Mouse (Mus musculus) embryonic stem cell, embryonic (primary cell): ENCODE data around the gene Fndc11.

Source experiments
- CTCF ChIA-PET, 4 experiments: fragments of 300-600 bp in 2 of 4; fragments of 350-600 bp in 2 of 4; sonication (Branson Sonifier 250); formaldehyde crosslinking; loops; one replicate each; lab custom pipeline; 2022; ENCODE audit warnings: inconsistent platforms in 2 of 4; lab: Charles Lee
- POLR2A ChIA-PET, 4 experiments: fragments of 300-600 bp in 2 of 4; fragments of 350-600 bp in 2 of 4; sonication (Branson Sonifier 250); formaldehyde crosslinking; loops; one replicate each; lab custom pipeline; 2022; ENCODE audit warnings: antibody characterized with exemption in 4 of 4, inconsistent platforms in 1 of 4; lab: Charles Lee

Gene Fndc11

DNA sequence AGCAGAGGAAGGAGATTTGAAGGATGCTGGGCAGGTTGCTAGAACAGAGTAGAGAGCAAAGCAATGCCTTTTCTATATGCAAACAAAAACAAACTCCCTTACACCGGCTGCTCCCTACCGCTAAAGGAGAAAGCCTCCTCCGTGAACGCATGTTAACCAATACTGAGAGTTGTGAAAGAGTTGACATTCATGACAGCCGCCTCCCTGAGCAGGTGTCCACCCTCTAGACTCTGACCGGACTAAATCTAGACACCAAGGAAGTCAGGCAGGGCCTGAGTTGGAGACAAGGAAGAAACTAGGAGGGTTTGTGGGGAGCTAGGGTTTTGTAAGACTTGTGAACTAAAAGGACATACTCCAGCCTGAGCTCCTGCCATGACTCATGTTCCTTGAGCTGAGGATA is 16.9 kb upstream of the Fndc11 start:
- ChIA-PET POLR2A (interaction anchor here in 2 of 4 experiments (0.6 to 1.4 kb wide), 4 partner anchors 9 to 74 kb away, joined by 3 to 4 read pairs (median 3); partner anchors contain the start of gene Ppdpf (in 1 of the 2)), CTCF (interaction anchor here in 1 of 4 experiments (0.6 kb wide), 2 partner anchors 39 to 47 kb away, joined by 3 to 4 read pairs; partner anchors contain the start of gene Helz2)

DNA sequence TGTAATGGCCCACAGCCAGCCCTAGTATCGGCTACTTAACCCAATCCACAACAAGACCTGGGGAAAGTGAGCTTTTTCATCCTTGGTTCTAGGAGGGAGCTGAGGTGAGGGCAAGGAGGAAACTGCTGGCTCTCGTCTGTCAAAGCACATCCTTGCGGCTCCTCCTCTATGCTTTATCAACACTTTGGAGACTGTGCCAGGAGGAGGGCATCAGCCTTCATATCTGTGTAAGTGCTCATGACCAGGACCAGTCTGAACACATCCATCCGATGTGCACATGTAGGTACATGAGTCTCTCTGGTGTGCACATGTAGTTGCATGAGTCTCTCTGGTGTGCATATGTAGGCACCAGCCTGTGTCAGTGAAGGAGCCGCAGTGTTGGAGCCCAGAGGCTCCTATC is 14.1 kb upstream of the Fndc11 start:
- ChIA-PET CTCF (no interaction called here), POLR2A (interaction anchor here in 1 of 4 experiments (0.9 kb wide), 1 partner anchor 27 kb away, joined by 3 read pairs; no protein-coding TSS in a partner anchor)

- CTCF ChIA-PET, result no interaction called here
Measured at GRCm38 (mm10) chr2:181206118-181206517, 13.7 kb upstream of the Fndc11 start.

GRCm38 (mm10) chr2:181212389-181213020 is 7.3 kb upstream of the Fndc11 start:
- POLR2A ChIA-PET, result interaction anchor here in 3 of 4 experiments (0.7 to 5.0 kb wide), 11 partner anchors 9 to 107 kb away, joined by 3 to 34 read pairs (median 5); partner anchors contain the start of genes Ppdpf (in 2 of the 3), Fndc11 (in 1 of the 3), Ptk6 (in 1 of the 3) and Rtel1 (in 1 of the 3)
- CTCF ChIA-PET, result interaction anchor here (0.8 to 1.5 kb wide), 8 partner anchors 13 to 95 kb away, joined by 3 to 5 read pairs (median 3); partner anchors contain the start of gene Ppdpf (in 2 of the 4)

More at GRCm38 (mm10) chr2:181206118-181206517, 13.7 kb upstream of the Fndc11 start:
- POLR2A ChIA-PET, result interaction anchor here in 1 of 4 experiments (0.9 kb wide), 1 partner anchor 27 kb away, joined by 3 read pairs; no protein-coding TSS in a partner anchor

GRCm38 (mm10) chr2:181213021-181213445 is 6.8 kb upstream of the Fndc11 start, which contains the start of gene Srms:
Srms (minus strand) TSS chr2:181213185.
- CTCF ChIA-PET, result interaction anchor here (0.6 to 1.5 kb wide), 11 partner anchors 12 to 468 kb away, joined by 3 to 5 read pairs (median 3); partner anchors contain the start of gene Ppdpf (in 3 of the 4)
- POLR2A ChIA-PET, result interaction anchor here in 3 of 4 experiments (0.6 to 5.0 kb wide), 15 partner anchors 9 to 107 kb away, joined by 3 to 34 read pairs (median 4); partner anchors contain the start of genes Ppdpf (in 2 of the 3), Fndc11 (in 1 of the 3) and Rtel1 (in 1 of the 3)

- POLR2A ChIA-PET, result no interaction called here
- CTCF ChIA-PET, result no interaction called here
Measured at GRCm38 (mm10) chr2:181216037-181216436, 3.8 kb upstream of the Fndc11 start.

- ChIA-PET POLR2A (interaction anchor here (0.7 to 5.2 kb wide), 20 partner anchors 7 to 382 kb away, joined by 3 to 42 read pairs (median 6); partner anchors contain the start of genes Ppdpf (in 3 of the 4), Dnajc5 (in 1 of the 4), Rtel1 (in 1 of the 4) and Srms (in 1 of the 4)), CTCF (interaction anchor here in 3 of 4 experiments (0.6 to 2.1 kb wide), 7 partner anchors 10 to 353 kb away, joined by 3 to 17 read pairs (median 3); partner anchors contain the start of gene Ppdpf (in 2 of the 3))
Measured at GRCm38 (mm10) chr2:181218881-181219485, 830 bp upstream of the Fndc11 start.

- POLR2A ChIA-PET, result interaction anchor here in 3 of 4 experiments (0.6 to 5.2 kb wide), 26 partner anchors 9 to 381 kb away, joined by 3 to 42 read pairs (median 5); partner anchors contain the start of genes Ppdpf (in 3 of the 3), Dnajc5 (in 1 of the 3), Rtel1 (in 1 of the 3) and Srms (in 1 of the 3)
- CTCF ChIA-PET, result interaction anchor here (0.6 to 2.1 kb wide), 12 partner anchors 8 to 486 kb away, joined by 3 to 17 read pairs (median 4); partner anchors contain the start of gene Ppdpf (in 3 of the 4)
Measured at GRCm38 (mm10) chr2:181220361-181220760, 548 bp downstream of the Fndc11 start.

- ChIA-PET POLR2A (interaction anchor here in 2 of 4 experiments (0.6 to 1.1 kb wide), 2 partner anchors 9 to 18 kb away, joined by 3 to 7 read pairs; no protein-coding TSS in a partner anchor), CTCF (interaction anchor here in 2 of 4 experiments (0.6 to 1.0 kb wide), 2 partner anchors 12 to 418 kb away, joined by 3 read pairs; partner anchors contain the start of gene Srms (in 1 of the 2))
Measured at GRCm38 (mm10) chr2:181224994-181225393, 5.2 kb downstream of the Fndc11 start.

DNA sequence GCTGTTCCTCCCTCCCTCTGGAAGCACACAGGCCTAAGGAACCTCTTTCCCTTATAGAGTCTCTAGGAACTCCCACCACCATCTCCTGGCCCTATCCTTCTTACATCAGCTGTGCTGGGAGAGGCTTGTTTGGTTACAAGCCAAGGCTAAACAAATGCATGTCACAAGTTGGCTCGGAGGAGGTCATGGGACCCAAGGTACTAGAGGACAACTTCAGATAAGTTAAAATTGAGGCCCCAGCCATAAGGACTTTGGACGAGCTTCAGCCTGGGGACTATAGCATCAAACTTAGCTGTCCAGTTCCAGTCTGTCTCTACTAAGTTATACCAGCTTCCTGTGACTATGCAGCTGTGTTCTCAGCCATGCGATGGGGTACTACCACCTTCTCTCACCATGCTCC is 7.3 kb downstream of the Fndc11 start:
- CTCF ChIA-PET, result no interaction called here

DNA sequence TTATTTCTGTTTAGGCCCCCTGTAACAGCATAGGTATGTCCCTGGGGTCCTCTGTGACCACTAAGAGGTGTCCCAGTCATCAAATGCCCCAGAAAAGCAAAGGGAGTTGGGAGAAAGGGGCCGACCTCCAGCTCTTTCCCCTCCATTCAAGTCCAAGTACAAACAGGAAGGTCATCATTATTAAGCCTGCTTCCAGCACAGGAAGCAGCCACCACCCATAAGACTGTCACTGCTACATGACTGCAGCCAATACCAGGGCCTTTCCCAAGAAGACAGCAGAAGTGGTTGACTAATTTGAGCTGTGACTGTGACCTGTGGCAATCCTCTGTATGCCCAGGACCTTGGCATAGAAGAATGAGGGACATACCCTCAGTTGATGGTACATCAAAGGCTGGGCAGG is 8.5 kb downstream of the Fndc11 start:
- ChIA-PET POLR2A (interaction anchor here in 2 of 4 experiments (1.0 to 9.4 kb wide), 2 partner anchors 9 to 56 kb away, joined by 3 to 42 read pairs; partner anchors contain the start of gene Fndc11 (in 1 of the 2)), CTCF (interaction anchor here in 1 of 4 experiments (1.8 kb wide), 1 partner anchor 9 kb away, joined by 5 read pairs; the partner anchor contains the start of gene Fndc11)

More for the DNA sequence above, 7.3 kb downstream of the Fndc11 start:
- POLR2A ChIA-PET, result interaction anchor here in 2 of 4 experiments (0.8 to 1.1 kb wide), 2 partner anchors 48 to 372 kb away, joined by 3 read pairs; partner anchors contain the start of gene Samd10 (in 1 of the 2)

GRCm38 (mm10) chr2:181231171-181231570 is 11.4 kb downstream of the Fndc11 start:
- POLR2A ChIA-PET, result interaction anchor here in 2 of 4 experiments (0.6 to 9.4 kb wide), 11 partner anchors 11 to 309 kb away, joined by 3 to 42 read pairs (median 4); partner anchors contain the start of genes Fndc11 (in 2 of the 2), Ppdpf (in 2 of the 2) and Tpd52l2 (in 1 of the 2)
- CTCF ChIA-PET, result interaction anchor here (0.5 to 2.1 kb wide), 6 partner anchors 12 to 175 kb away, joined by 3 to 5 read pairs (median 4); partner anchors contain the start of gene Srms (in 1 of the 4)

DNA sequence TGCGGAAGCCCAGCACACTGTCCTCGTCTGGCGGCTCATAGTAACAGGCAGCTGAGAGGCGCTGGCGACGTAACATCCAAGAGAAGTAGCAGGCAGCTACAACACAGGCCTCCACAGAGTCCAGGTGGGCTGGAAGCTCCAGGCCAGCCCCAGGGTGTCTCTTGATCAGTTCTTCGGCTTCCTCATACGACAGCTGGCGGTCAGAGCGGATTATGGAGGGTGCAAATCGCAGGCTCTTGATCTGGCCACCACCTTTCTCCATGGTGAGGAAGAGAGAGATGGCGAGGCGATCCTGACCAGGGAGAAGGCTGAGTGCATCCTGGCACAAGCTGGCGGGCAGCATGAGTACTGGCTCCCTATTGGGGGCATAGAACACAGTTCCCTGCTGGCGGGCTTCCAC is 13.6 kb downstream of the Fndc11 start:
- CTCF ChIA-PET, result interaction anchor here in 3 of 4 experiments (0.6 to 0.9 kb wide), 3 partner anchors 26 to 47 kb away, joined by 3 read pairs; partner anchors contain the start of gene Ppdpf (in 1 of the 3)
- POLR2A ChIA-PET, result interaction anchor here in 2 of 4 experiments (0.8 to 9.4 kb wide), 12 partner anchors 8 to 118 kb away, joined by 3 to 42 read pairs (median 6); partner anchors contain the start of genes Fndc11 (in 2 of the 2), Ppdpf (in 2 of the 2) and Helz2 (in 1 of the 2)

GRCm38 (mm10) chr2:181234680-181235079 is 14.9 kb downstream of the Fndc11 start:
- CTCF ChIA-PET, result interaction anchor here in 2 of 4 experiments (0.9 to 1.3 kb wide), 3 partner anchors 15 to 48 kb away, joined by 4 to 5 read pairs (median 5); partner anchors contain the start of genes Fndc11 (in 1 of the 2) and Ppdpf (in 1 of the 2)
- POLR2A ChIA-PET, result interaction anchor here in 3 of 4 experiments (0.6 to 9.4 kb wide), 15 partner anchors 9 to 479 kb away, joined by 3 to 42 read pairs (median 4); partner anchors contain the start of genes Fndc11 (in 3 of the 3), Ppdpf (in 2 of the 3), Kcnq2 (in 1 of the 3) and Rtel1 (in 1 of the 3)

DNA sequence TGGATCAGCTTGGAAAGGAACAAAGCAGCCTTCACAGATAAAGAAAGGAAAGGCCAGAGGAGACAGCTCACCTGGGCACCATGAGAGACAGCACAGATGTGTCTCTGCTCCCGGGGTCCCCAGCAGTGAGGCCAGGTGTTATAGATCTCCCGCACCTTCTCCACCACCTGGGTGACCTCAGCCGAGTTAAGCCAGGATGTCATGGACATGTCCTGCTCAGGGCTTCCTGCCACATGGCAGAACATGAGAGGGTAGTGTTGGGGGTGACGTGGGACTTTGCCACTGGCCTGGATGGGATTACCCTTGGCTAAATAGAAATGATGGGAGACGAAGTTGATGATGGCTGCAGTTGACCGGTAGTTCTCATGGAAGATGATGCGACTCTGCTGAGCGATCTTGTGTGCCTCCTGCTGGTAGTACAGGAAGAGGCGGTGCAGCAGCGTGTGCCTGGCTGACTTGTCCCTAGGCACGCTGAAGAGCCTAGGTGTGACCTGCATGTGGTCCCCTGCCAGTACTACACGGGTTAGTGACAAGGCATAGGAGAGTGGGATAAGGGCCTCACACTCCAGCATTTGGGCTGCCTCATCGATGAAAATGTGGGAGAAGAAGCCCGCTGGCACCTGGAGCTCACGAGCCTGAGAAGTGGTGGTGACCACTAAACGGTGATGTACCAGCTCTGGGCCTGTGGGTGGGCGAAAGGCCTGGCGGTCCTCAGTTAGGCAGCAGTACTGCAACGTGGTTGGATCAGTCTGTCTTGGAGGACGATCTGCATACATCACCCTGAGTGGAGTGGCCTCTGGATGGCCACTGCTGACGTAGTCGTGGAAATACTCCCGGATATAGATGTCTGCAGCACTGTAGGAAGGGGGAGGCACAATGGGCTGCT is 16.1 kb downstream of the Fndc11 start:
- POLR2A ChIA-PET, result interaction anchor here in 3 of 4 experiments (0.7 to 9.4 kb wide), 9 partner anchors 8 to 84 kb away, joined by 3 to 42 read pairs (median 4); partner anchors contain the start of genes Fndc11 (in 3 of the 3), Ppdpf (in 2 of the 3) and Rtel1 (in 1 of the 3)
- CTCF ChIA-PET, result interaction anchor here in 3 of 4 experiments (0.6 to 2.7 kb wide), 6 partner anchors 15 to 50 kb away, joined by 3 to 7 read pairs (median 4); partner anchors contain the start of genes Fndc11 (in 1 of the 3) and Ppdpf (in 1 of the 3)
